Mouse (Mus musculus) midbrain, postnatal 0 days (tissue): ENCODE data around the gene Gm17402. TPM values are rescaled to one million over a fixed set of nuclear protein-coding genes. Genes with fewer than 3 reads are reported as not detected.

Experiments
- ATAC-seq: fragments of 200-750 bp; cut with Nextera tagmentation; 2 replicates; pipeline ENCODE4 v1.8.0; 2017; ENCODE audit warnings: moderate number of reproducible peaks, mild to moderate bottlenecking, moderate TSS enrichment, moderate library complexity; ENCODE audit not compliant: low FRiP score
- DNase-seq: peaks from one replicate; pipeline ENCODE4 v3.0.0-alpha.2; 2015; ENCODE audit warnings: low spot score
- H3K27ac ChIP-seq: fragments of 300-500 bp; sonication (generic); 2 replicates; pipeline ENCODE4 v1.5.1; 2014; ENCODE audit warnings: low read depth, mild to moderate bottlenecking, low read length, mixed read lengths
- H3K27me3 ChIP-seq: fragments of 300-500 bp; sonication (generic); 2 replicates; pipeline ENCODE4 v1.6.1; 2014; ENCODE audit warnings: low read length, control low read depth, mixed read lengths; ENCODE audit not compliant: insufficient read depth
- H3K36me3 ChIP-seq: fragments of 300-500 bp; sonication (generic); 2 replicates; pipeline ENCODE4 v1.6.1; 2014; ENCODE audit warnings: low read length, control low read depth, mixed read lengths; ENCODE audit not compliant: insufficient read depth
- H3K4me1 ChIP-seq: fragments of 300-500 bp; sonication (generic); 2 replicates; pipeline ENCODE4 v1.6.1; 2014; ENCODE audit warnings: mild to moderate bottlenecking, control low read depth, antibody characterized with exemption, low read length, mixed read lengths; ENCODE audit not compliant: insufficient read depth
- H3K4me2 ChIP-seq: fragments of 300-500 bp; sonication (generic); 2 replicates; pipeline ENCODE4 v1.6.1; 2014; ENCODE audit warnings: low read depth, mild to moderate bottlenecking, low read length, mixed read lengths; ENCODE audit not compliant: poor library complexity, severe bottlenecking
- H3K4me3 ChIP-seq: fragments of 300-500 bp; sonication (generic); 2 replicates; pipeline ENCODE4 v1.5.1; 2014; ENCODE audit warnings: low read depth, mild to moderate bottlenecking, low read length, moderate library complexity
- H3K9ac ChIP-seq: fragments of 300-500 bp; sonication (generic); replicated peaks from 2 replicates; pipeline ENCODE4 v1.6.1; 2014; ENCODE audit warnings: mild to moderate bottlenecking, low read length, moderate library complexity, mixed read lengths; ENCODE audit not compliant: poor library complexity, severe bottlenecking
- H3K9me3 ChIP-seq: fragments of 300-500 bp; sonication (generic); 2 replicates; pipeline ENCODE4 v1.6.1; 2016; ENCODE audit warnings: low read length, control low read depth
- CTCF ChIP-seq: IDR thresholded peaks from 2 replicates; pipeline ENCODE4 v1.5.1; 2016; ENCODE audit warnings: antibody characterized with exemption, mild to moderate bottlenecking
- WGBS: fragments of 180-500 bp; shearing (Covaris S2); extraction: QIAGEN DNeasy Blood & Tissue Kit; methylation state at CpG from one replicate; pipeline ENCODE4 v1.1.7; 2014; 5-methylcytosine and 5-hydroxymethylcytosine counted together
- polyA plus RNA-seq: library from polyadenylated mRNA; unstranded; fragments of >200 nt; fragmentation: Nextera tagmentation; extraction: Ambion mirVana; gene quantifications from 2 replicates; pipeline ENCODE4 v1.2.1, GENCODE M21; 2015
- total RNA-seq: library from RNA; depleted of rRNA; stranded (reverse); fragments of >200 nt; gene quantifications from 2 replicates; pipeline ENCODE4 v1.2.3, GENCODE M21; 2014

Gene Gm17402
- total and polyA plus RNA-seq, 2 experiments from 2014 or later: not detected

DNA sequence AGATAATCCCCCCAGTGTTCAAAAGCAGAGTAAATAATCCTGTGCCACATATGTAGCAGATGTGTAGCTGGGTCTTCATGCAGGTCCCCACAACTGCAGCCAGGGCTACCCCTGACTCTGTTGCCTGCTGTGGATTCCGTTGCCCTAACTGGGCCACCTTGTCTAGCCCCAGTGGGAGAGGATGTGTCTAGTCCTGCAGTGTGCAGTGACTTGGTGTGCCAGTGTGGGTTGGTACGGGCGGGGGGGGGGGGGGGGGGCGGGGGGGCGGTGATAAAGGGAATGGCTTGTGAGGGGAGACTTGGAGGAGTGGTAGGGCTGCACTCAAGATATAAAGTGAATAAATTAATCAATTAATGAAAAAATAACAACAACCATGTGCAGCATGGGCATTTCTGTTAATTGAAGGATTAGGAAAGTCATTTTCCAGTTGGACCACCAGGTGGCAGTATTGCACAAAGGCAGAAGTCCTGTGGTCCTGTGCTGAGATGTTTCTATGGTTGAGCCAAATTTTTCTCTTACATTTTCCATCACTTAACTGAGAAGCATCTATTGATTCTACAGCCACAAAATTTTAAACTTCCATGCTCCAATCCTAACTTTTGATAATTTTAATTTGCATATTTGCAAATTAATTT lies 22.7 kb downstream of the Gm17402 start:
- no peaks in the 10 kb centered on the region for H3K36me3 ChIP-seq
- no peak overlapping the region for H3K9ac ChIP-seq
- WGBS: 17% methylated on average over 3 of the region's 5 CpGs
- no peak overlapping the region for H3K4me2 ChIP-seq
- H3K27ac ChIP-seq: no peak overlapping the region
- H3K9me3 ChIP-seq: no peaks in the 10 kb centered on the region
- no peaks in the 10 kb centered on the region for H3K4me1 ChIP-seq
- no peak overlapping the region for H3K4me3 ChIP-seq
- TF ChIP-seq CTCF: peak; percentile 86
- no peaks in the 10 kb centered on the region for H3K27me3 ChIP-seq
- ATAC-seq (peak; percentile 57), DNase-seq (peak; percentile 78)

DNA sequence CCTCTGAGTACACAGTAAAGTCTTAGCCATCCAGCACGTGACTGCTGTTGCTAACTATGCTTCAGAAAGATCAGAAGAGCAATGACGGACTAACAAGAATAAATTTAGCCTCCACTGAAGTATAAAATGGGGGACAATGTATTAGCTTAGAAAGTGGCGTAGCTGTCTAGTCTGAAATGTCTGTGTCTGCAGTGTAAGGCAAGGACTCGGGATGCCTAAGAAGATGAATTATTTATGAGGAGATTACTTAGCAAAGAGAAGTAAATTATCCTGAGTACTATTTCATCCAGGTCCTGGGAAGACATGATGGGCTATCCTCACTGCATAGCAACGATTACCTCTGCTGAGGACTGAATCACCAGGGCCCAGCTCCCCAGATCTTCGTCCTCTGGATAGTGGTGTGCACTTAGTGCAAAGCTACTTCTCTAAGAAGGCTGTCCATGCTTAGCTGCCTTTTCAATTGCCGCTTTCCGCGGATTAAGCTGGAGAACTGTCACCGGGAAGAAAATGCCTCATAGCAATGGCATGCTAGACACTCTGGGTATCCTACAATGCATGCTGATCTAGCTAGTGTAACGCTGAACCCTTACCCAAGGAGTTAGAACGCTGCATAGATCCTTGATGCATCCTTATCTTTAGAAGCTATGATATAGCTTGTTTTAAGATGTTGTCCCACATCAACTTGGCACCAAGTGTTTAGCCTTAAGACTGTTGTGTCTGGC lies 23.4 kb downstream of the Gm17402 start:
- Histone ChIP-seq H3K9ac (no peak overlapping the region), H3K4me2 (no peak overlapping the region), H3K36me3 (no peaks in the 10 kb centered on the region), H3K27ac (no peak overlapping the region), H3K4me1 (no peaks in the 10 kb centered on the region), H3K4me3 (no peak overlapping the region), H3K27me3 (no peaks in the 10 kb centered on the region), H3K9me3 (no peaks in the 10 kb centered on the region)
- no peak for TF ChIP-seq CTCF
- 25% methylated on average over 12 of the region's 12 CpGs for WGBS
- ATAC-seq: peak; percentile 45; the same call in 1 of the 2 replicates
- DNase-seq: no peak

DNA sequence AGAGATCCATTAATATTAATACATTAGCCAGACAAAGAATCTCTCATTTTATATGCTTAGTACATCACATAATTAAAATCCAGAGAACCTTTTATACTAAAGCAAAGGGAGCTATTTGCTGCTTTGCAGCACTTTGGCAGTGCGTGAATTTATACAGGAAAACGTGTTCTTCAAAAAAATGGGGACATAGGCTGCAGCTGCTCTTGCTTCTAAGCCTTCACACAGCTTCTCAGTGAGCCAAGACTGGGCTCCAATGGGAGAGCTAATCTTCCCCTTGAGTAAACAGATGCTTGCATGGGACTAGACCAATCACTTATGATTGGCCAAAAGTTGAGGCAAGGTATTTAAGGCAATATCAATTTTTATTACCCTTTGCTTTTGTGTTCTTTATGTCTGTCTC lies 28.3 kb downstream of the Gm17402 start:
- Histone ChIP-seq H3K9ac (no peak overlapping the region), H3K4me2 (no peak overlapping the region), H3K27me3 (no peaks in the 10 kb centered on the region), H3K27ac (no peak overlapping the region), H3K36me3 (no peaks in the 10 kb centered on the region), H3K9me3 (no peaks in the 10 kb centered on the region), H3K4me1 (no peaks in the 10 kb centered on the region), H3K4me3 (no peak overlapping the region)
- no peak for TF ChIP-seq CTCF
- ATAC-seq (no peak), DNase-seq (no peak)
- WGBS: 36% methylated on average over 2 of the region's 2 CpGs

GRCm38 (mm10) chr3:67344599-67344998 lies 30.4 kb downstream of the Gm17402 start:
- DNase-seq (peak; percentile 77), ATAC-seq (peak; percentile 63; the same call in 1 of the 2 replicates)
- 14% methylated on average over 2 of the region's 2 CpGs for WGBS
- H3K9ac ChIP-seq: no peak overlapping the region
- no peaks in the 10 kb centered on the region for H3K36me3 ChIP-seq
- no peak overlapping the region for H3K4me3 ChIP-seq
- peak; percentile 94 for TF ChIP-seq CTCF
- no peaks in the 10 kb centered on the region for H3K9me3 ChIP-seq
- H3K4me2 ChIP-seq: no peak overlapping the region
- H3K27me3 ChIP-seq: no peaks in the 10 kb centered on the region
- H3K27ac ChIP-seq: no peak overlapping the region
- H3K4me1 ChIP-seq: no peaks in the 10 kb centered on the region

DNA sequence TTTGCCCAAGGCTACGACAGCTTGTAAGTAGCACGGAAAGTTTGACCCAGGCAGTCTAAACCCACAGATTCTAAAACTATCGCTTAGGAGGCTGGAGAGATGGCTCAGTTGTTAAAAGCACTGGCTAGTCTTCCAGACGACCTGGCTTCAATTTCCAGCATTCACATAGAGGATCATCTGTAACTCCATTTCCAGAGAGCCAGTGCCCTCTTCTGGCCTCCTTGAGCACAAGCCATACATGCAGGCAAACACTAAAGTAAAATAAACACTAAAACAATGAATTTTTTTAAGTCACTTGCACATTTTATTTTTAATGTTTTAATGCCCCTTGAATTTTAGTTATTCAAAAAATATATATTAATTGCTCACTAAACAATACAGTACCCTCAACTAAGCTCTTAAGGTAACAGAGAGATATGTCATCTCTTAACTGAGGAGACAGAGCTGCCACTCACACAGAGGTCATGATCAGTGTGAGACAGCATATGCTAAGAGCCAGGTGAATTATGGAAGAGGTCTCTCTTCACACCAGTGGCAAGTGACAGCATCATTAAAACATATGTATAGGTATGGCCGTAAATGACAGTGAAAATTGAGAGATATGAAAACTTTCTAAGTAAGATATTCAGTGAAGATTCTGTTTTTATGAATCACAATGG lies 31.8 kb downstream of the Gm17402 start:
- peak; percentile 80 for TF ChIP-seq CTCF
- H3K9ac ChIP-seq: no peak overlapping the region
- no peaks in the 10 kb centered on the region for H3K9me3 ChIP-seq
- H3K4me3 ChIP-seq: no peak overlapping the region
- no peak overlapping the region for H3K27ac ChIP-seq
- WGBS: 48% methylated on average over 5 of the region's 5 CpGs
- ATAC-seq (no peak), DNase-seq (peak; percentile 71)
- no peak overlapping the region for H3K4me2 ChIP-seq
- no peaks in the 10 kb centered on the region for H3K4me1 ChIP-seq
- H3K36me3 ChIP-seq: no peaks in the 10 kb centered on the region
- H3K27me3 ChIP-seq: no peaks in the 10 kb centered on the region

DNA sequence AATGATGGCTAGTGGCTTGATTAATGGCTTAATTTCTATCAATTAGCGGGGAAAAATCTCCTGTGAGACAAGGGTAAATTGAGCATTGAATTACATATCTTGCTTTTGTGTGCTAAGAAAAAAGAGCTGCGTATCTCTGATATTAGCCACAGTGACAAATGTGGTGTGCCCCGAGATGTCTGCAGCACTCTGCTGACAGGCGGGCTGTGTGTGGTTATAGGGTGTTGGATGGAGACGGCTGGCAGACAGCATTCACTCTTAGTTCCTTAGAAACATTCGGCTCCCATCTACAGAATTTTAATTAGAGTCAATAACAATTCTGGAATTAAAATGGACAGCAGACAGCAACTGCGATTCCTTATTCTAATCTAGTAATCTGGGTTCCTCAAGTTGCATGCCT lies 34.0 kb downstream of the Gm17402 start:
- WGBS: 46% methylated on average over 7 of the region's 7 CpGs
- H3K4me2 ChIP-seq: no peak overlapping the region
- no peak overlapping the region for H3K4me3 ChIP-seq
- no peaks in the 10 kb centered on the region for H3K9me3 ChIP-seq
- no peak for TF ChIP-seq CTCF
- no peaks in the 10 kb centered on the region for H3K36me3 ChIP-seq
- H3K9ac ChIP-seq: no peak overlapping the region
- H3K4me1 ChIP-seq: no peaks in the 10 kb centered on the region
- H3K27me3 ChIP-seq: no peaks in the 10 kb centered on the region
- no peak for ATAC-seq
- H3K27ac ChIP-seq: no peak overlapping the region
- no peak for DNase-seq
